Mouse (Mus musculus) heart, embryonic 16.5 days (tissue): ENCODE results near the gene Smyd3. TPM values are rescaled to one million over a fixed set of nuclear protein-coding genes. Genes with fewer than 3 reads are reported as not detected.

ENCODE experiments used
- ATAC-seq: fragments of 200-750 bp; cut with Nextera tagmentation; replicated peaks from 2 replicates; pipeline ENCODE4 v1.8.0; 2017; ENCODE audit warnings: moderate number of reproducible peaks; ENCODE audit not compliant: insufficient read depth, low FRiP score; ENCODE audit errors: extremely low read depth
- H3K27ac ChIP-seq: fragments of 300-500 bp; sonication (generic); 2 replicates; pipeline ENCODE4 v1.5.1; 2014; ENCODE audit warnings: mild to moderate bottlenecking, low read length, control low read depth, moderate library complexity
- H3K27me3 ChIP-seq: fragments of 300-500 bp; sonication (generic); 2 replicates; pipeline ENCODE4 v1.6.1; 2014; ENCODE audit warnings: low read length, mixed read lengths; ENCODE audit not compliant: control insufficient read depth, insufficient read depth
- H3K36me3 ChIP-seq: fragments of 300-500 bp; sonication (generic); 2 replicates; pipeline ENCODE4 v1.6.1; 2014; ENCODE audit not compliant: control insufficient read depth, insufficient read depth
- H3K4me1 ChIP-seq: fragments of 300-500 bp; sonication (generic); 2 replicates; pipeline ENCODE4 v1.6.1; 2014; ENCODE audit warnings: low read length, mixed read lengths; ENCODE audit not compliant: control insufficient read depth, insufficient read depth
- H3K4me2 ChIP-seq: fragments of 300-500 bp; sonication (generic); 2 replicates; pipeline ENCODE4 v1.6.1; 2014; ENCODE audit warnings: low read depth, mild to moderate bottlenecking, control low read depth, low read length
- H3K4me3 ChIP-seq: fragments of 300-500 bp; sonication (generic); 2 replicates; pipeline ENCODE4 v1.5.1; 2014; ENCODE audit warnings: mild to moderate bottlenecking, control low read depth, low read length
- H3K9ac ChIP-seq: fragments of 300-500 bp; sonication (generic); 2 replicates; pipeline ENCODE4 v1.6.1; 2014; ENCODE audit warnings: low read length, control low read depth
- H3K9me3 ChIP-seq: fragments of 300-500 bp; sonication (generic); replicated peaks from 2 replicates; pipeline ENCODE4 v1.6.1; 2016; ENCODE audit warnings: low read length; ENCODE audit not compliant: control insufficient read depth
- WGBS: fragments of 180-500 bp; shearing (Covaris S2); extraction: QIAGEN DNeasy Blood & Tissue Kit; methylation state at CpG from one replicate; pipeline ENCODE4 v1.1.7; 2014; 5-methylcytosine and 5-hydroxymethylcytosine counted together
- polyA plus RNA-seq: library from polyadenylated mRNA; unstranded; fragments of >200 nt; fragmentation: Nextera tagmentation; extraction: Ambion mirVana; gene quantifications from 2 replicates; pipeline ENCODE4 v1.2.1, GENCODE M21; 2015

Smyd3 gene
- polyA plus RNA-seq, 1 experiment from 2014 or later, result 13.3 TPM

DNA sequence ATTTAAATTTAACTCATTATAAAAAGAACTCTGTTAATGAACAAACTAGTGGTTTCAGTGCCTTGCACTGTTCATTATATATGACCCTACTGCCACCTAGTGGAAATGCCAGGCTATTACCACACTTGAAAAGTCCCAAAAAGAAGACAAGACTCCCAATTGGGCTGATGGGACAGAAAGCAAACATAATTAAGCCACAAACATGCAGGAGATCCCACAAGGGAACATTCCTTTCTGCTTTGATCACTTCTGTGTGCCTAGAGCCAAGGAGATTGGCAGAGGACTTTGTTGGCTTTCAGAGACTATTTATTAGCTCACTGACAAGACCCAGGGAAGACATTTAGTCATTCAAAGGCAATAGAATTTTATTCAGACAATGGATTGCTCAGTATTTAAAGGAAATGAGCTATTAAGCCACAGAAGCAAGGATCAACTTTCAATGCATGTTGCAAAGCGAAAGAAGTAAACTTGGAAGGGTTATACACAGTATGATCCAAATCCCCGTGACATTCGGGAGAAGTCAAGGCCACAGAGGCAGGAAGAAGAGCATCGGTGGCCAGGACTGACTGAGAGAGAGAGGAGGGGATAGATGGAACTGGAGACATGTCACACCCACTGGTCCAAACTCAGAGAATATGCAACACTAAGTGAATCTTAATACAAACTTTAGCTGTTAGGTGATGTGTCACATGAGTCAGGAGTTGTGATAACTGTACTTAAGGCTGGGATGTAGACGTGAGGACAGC, 40.5 kb downstream of the Smyd3 start:
- WGBS, result 64% methylated on average over 5 of the region's 5 CpGs

DNA sequence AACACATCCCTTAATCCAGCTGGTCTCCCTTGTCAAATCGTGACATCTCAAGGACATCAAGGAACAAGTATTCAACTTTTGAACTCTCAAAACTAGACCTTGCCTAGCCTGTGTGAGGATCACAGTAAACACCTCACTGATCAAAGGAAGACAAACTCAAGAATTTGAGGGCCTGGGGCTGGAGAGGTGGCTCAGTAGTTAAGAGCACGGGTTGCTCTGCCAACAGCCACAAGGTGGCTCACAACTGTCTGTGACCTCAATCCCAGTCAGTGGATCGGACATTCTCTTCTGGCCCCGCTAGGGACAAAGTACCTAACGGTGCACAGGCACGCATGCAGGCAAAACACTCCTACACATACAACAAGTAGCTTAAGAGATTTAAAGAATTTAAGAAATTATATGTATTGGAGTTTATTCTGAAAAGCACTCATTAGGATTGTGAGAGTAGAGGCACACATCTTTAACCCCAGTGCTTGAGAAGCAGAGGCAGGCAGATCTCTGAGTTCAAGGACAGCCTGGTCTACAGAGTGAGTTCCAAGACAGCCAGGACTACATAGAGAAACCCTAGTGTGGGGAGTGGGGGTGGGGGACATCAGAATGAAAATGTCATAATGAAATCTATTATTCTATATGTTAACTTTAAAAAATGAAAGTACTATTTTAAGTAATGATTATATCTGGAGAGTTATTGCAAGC, 41.2 kb downstream of the Smyd3 start:
- no peak overlapping the region for H3K4me3 ChIP-seq
- no peak overlapping the region for H3K4me2 ChIP-seq
- H3K27ac ChIP-seq, result no peak overlapping the region
- WGBS, result 47% methylated on average over 6 of the region's 6 CpGs
- H3K27me3 ChIP-seq, result no peaks in the 10 kb centered on the region
- H3K9ac ChIP-seq, result no peak overlapping the region
- peaks cover 13% of the 10 kb centered on the region for H3K9me3 ChIP-seq
- peak; percentile 67 for ATAC-seq
- 0 out of 2 replicates have a peak, but pooled peaks cover 2% of the 10 kb centered on the region for H3K4me1 ChIP-seq
- peaks cover 7% of the 10 kb centered on the region; the same call in 1 of the 2 replicates for H3K36me3 ChIP-seq

More for the DNA sequence above, 40.5 kb downstream of the Smyd3 start:
- Histone ChIP-seq H3K27ac (no peak overlapping the region), H3K4me1 (0 out of 2 replicates have a peak, but pooled peaks cover 2% of the 10 kb centered on the region), H3K27me3 (no peaks in the 10 kb centered on the region), H3K4me2 (no peak overlapping the region), H3K9me3 (peaks cover 9% of the 10 kb centered on the region), H3K9ac (no peak overlapping the region), H3K4me3 (no peak overlapping the region), H3K36me3 (peaks cover 6% of the 10 kb centered on the region; the same call in 1 of the 2 replicates)
- 0 out of 2 replicates have a peak, but pooled peaks have one; percentile 49 for ATAC-seq

DNA sequence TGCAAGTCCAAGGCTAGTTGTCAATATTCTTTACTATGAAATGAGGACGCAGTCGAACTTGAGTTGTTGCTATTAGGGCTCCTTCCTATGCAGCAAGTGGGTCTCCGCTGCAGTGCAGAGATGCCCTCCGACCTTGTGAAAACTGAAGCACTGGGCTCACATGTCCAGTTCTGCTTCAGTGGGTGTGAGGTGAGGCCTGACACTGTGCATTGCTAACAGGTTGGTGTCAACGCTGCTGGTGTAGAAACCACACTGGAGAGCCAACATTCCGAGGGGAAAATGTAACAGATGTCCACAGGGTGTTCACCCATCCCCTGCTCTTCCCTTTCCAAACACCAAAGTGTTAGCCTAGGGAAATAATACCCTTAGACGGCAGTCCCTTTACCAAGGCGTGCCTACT, 43.1 kb downstream of the Smyd3 start:
- Histone ChIP-seq H3K27ac (no peak overlapping the region), H3K4me3 (no peak overlapping the region), H3K27me3 (no peaks in the 10 kb centered on the region), H3K36me3 (peaks cover 7% of the 10 kb centered on the region; the same call in 1 of the 2 replicates), H3K9ac (no peak overlapping the region), H3K4me1 (0 out of 2 replicates have a peak, but pooled peaks cover 2% of the 10 kb centered on the region), H3K4me2 (no peak overlapping the region), H3K9me3 (peaks cover 13% of the 10 kb centered on the region)
- ATAC-seq, result no peak
- WGBS, result 52% methylated on average over 8 of the region's 8 CpGs

DNA sequence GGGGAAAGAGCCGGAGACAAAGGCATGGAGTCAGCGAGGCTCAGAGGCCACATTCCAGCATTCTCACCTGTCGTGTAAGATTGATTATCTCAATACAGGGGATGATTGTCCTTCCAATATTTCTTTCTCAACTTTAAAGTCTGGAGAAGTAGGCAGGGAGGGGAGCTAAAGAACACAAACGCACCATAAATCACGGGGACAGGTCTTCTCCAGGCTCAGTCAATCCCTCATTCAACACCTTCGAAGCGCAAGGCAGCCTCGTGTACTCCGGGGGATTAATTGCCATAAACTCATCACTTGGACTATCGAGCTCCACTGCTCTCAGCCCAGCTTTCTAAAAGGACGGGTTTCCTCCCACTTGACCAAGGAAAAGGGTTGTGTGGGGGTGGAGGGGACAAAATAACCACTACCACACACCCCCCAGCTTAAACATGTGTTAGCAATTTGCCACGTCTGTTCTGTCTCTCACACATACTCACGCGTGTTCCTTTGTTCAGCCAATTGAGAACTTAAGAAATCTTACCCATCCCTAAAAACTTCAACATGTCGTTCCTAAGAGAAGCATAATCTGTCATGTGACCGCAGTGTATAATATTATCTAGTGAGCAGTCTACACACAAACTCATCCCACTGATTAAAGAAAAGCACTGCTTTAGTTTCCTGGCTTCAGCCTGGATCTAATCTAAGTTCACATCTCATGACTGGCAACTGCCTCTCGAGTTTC, 43.8 kb downstream of the Smyd3 start:
- 72% methylated on average over 17 of the region's 17 CpGs for WGBS
- Histone ChIP-seq H3K9me3 (peaks cover 13% of the 10 kb centered on the region), H3K36me3 (peaks cover 7% of the 10 kb centered on the region; the same call in 1 of the 2 replicates), H3K27ac (no peak overlapping the region), H3K9ac (no peak overlapping the region), H3K4me3 (no peak overlapping the region), H3K4me1 (0 out of 2 replicates have a peak, but pooled peaks cover 2% of the 10 kb centered on the region), H3K4me2 (no peak overlapping the region), H3K27me3 (no peaks in the 10 kb centered on the region)
- ATAC-seq, result no peak

DNA sequence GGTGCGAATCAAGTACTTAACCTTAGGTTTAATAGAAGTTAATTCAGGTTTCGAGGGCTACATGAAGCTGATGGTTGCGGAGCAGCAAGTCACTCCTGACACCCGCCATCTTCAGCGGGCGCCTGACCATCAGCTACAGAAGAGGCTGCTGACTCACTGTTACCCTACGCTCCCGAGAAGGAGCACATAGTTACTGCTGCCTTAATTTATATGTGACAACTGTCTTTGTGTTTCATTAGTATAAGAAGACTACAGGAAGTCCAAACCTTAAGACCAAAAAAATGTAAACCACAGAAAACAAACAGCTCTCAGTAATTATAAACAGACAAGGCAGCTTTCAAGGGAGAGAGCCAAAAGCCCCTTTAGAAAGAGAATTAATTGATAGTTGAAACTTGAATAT, 49.9 kb downstream of the Smyd3 start:
- Histone ChIP-seq H3K4me1 (no peaks in the 10 kb centered on the region), H3K27ac (no peak overlapping the region), H3K9me3 (peaks cover 10% of the 10 kb centered on the region), H3K4me3 (no peak overlapping the region), H3K36me3 (peaks cover 6% of the 10 kb centered on the region; the same call in 1 of the 2 replicates), H3K4me2 (no peak overlapping the region), H3K27me3 (no peaks in the 10 kb centered on the region), H3K9ac (no peak overlapping the region)
- 91% methylated on average over 8 of the region's 8 CpGs for WGBS
- ATAC-seq, result no peak

DNA sequence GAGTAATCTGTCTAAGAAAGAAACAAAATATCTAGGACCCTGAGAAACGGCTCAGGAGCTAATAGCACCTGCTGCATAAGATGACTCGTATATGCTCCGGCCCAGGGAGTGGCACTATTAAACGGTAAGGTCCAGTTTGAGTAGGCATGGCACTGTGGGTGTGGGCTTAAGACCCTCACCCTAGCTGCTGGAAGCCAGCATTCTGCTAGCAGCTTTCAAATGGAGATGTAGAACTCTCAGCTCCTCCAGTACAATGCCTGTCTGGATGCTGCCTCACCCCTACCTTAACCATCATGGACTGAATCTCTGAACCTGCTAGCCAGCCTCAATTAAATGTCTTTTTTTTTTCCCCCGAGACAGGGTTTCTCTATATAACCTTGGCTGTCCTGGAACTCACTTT, 55.5 kb downstream of the Smyd3 start:
- H3K9me3 ChIP-seq, result no peaks in the 10 kb centered on the region
- no peak overlapping the region for H3K4me3 ChIP-seq
- H3K27ac ChIP-seq, result no peak overlapping the region
- no peak overlapping the region for H3K4me2 ChIP-seq
- no peak for ATAC-seq
- 92% methylated on average over 5 of the region's 5 CpGs for WGBS
- no peak overlapping the region for H3K9ac ChIP-seq
- H3K36me3 ChIP-seq, result no peaks in the 10 kb centered on the region
- no peaks in the 10 kb centered on the region for H3K4me1 ChIP-seq
- H3K27me3 ChIP-seq, result no peaks in the 10 kb centered on the region

DNA sequence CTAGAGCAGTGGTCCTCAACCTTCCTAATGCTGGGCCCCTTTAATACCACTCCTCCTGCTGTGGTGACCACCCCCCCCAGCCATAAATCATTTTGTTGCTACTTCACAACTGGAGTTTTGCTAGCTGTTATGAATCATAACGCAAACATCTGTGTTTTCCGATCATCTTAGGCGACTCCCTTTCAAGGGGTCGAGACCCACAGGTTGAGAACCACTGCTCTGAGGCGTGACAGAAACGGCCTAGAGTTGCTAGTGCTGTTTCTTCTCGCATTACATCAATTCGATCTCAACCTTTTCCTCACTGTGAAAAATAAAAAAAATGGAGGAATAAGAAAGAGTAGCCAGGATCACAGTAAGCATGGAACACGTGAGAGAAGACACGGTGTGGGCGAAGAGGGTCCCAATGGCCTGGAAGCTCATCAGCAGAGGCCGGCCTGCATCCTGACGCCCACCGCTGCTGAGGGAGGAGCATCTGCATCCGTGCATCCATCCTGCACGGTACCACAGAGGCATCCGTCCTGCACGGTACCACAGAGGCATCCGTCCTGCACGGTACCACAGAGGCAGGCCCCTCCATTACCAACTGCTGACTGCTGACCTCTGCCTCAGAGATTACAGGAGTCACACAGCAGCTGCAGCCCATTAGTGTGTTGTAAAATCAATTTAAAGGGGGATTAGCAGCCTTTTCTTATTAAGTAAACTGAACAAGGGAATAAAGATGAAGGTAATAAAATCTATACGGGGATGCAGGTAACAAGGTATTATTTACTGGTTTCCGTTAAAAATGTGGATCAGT, 56.6 kb downstream of the Smyd3 start:
- ATAC-seq, result no peak
- Histone ChIP-seq H3K4me1 (no peaks in the 10 kb centered on the region), H3K9me3 (no peaks in the 10 kb centered on the region), H3K27me3 (no peaks in the 10 kb centered on the region), H3K4me2 (no peak overlapping the region), H3K27ac (no peak overlapping the region), H3K4me3 (no peak overlapping the region), H3K36me3 (no peaks in the 10 kb centered on the region), H3K9ac (no peak overlapping the region)
- 84% methylated on average over 22 of the region's 22 CpGs for WGBS

DNA sequence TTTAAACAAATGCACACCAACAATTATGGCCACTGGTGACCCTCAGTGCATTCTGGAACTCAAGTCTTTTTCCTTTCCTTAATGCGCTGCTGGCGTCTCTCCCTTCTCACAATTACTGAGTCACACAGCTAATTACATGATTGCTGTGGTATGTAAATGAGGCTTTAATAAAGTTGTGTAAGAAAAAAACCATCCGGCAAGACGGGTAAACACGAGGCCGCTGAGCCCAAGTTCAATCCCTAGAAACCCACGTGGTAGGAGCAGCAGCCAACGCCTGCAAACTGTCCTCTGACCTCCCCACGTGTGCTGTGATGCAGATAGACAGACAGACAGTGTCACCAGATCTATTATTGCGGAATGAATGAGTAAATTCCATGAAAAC, 58.9 kb downstream of the Smyd3 start:
- Histone ChIP-seq H3K27ac (no peak overlapping the region), H3K9ac (no peak overlapping the region), H3K4me1 (peaks cover 9% of the 10 kb centered on the region), H3K36me3 (no peaks in the 10 kb centered on the region), H3K27me3 (no peaks in the 10 kb centered on the region), H3K9me3 (no peaks in the 10 kb centered on the region), H3K4me2 (no peak overlapping the region), H3K4me3 (no peak overlapping the region)
- ATAC-seq, result no peak
- 74% methylated on average over 10 of the region's 10 CpGs for WGBS
